Mouse (Mus musculus): Measurements from ENCODE around the gene Depp1. TPM values are rescaled to one million over a fixed set of nuclear protein-coding genes. Genes with fewer than 3 reads are reported as not detected.

The Depp1 gene
- 4.9 and 6.0 TPM in 2 replicates for polyA plus RNA-seq (2012; rRNA removed)

DNA sequence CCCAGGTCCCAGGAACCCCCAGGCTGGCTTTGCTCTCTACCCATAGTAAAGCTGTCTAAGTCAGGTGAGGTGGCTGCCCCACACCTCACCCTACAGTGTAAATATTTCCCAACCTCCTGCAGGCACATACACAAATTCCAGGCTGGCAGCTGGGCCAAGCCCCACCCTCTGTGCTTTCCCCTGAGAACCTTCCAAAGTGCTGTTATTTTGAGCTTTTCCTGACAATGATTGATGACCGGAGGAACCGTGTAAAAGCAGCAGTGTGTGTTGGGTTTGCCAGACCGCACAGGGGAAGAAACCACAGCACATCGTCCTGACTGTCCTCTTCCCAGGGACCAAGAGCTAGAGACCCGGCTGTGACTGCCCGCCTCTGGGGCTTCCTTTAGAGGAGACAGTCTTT, at the start of gene Depp1:
Depp1 (plus strand) TSS at position 204 of the 400 bp plus-strand sequence.

DNA sequence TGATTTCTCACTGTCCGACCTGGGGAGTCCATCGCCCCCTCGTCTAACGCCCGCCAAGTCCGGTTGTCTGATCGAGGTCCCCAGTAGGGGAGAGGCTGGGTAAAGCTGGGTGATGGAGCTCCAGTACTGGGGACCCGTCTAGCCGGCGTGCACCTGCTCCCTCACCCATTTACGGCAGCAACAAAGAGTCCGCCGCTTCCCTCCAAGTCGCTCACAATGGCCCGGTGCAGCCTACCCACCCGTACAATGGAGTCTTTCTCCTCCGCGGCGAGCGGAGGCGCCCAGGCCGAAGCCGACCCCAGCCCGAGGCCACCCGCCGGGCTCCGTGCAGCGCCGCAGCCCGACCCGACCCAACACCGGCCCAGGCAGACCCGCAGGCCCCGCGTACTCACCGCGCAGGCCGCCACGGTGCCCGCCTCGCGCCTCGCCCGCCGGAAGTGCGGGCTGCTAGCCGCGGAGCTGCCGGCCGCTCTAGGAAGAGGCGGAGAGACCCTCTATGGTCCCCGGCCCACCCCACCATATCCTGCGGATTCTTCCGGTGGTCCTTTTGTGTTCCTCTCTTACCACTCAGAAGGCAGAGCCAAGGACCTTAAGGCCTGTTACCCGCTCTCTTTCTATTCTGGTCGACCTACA, 21.8 kb upstream of the Depp1 start, which contains the start of gene Zfp422:
Zfp422 (minus strand) TSS at position 461 of the 633 bp plus-strand sequence.

DNA sequence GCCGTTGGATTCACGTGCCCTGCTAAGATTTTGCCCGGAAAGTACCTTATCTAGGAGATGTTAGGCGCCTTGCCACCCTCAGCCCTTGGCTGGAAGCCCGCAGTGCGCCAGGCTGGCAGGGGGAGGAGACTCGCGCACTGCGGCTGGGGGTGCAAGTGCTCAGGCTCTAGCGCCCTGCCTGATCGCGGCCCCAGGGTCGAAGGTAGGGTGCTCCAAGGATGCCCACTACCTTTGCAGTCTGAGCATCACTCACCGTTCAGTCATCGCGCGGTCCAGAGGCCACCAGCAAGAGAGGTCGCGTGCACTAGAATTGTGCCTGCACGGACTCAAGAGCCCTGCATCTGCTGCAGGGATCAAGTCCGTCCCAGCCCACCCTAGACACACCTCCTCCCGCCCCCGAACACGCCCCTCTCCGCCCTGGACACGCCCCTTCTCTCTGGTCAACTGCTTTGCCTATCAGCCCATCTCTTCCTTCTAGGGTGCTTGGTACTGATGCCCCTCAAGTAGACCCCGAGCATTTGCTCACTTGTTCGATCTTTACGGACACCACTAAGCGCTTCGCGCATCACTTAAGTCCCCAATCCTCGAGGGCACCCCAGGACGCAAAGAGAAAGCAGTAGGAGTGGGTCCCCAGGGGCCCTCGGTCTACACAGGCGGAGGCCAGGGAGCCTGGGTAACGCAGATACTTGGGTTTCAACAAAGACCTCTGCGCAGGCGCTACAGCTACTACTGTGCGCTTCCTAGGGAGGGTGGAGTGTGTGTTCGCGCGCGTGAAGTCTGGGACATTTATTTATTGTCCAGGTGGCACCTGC, 23.3 kb downstream of the Depp1 start, which contains the start of gene Rassf4:
Rassf4 (minus strand) TSS at position 482 of the 812 bp plus-strand sequence.

Other genes with a start within 250 kb of the Depp1 start
- gene Alox5, start 189.4 kb upstream of the Depp1 start, polyA plus RNA-seq (2012; rRNA removed): 3.3 and 4.0 TPM in 2 replicates
- gene Olfr211, start 161.5 kb upstream of the Depp1 start, polyA plus RNA-seq (2012; rRNA removed): not detected in 2 replicates
- gene Olfr212, start 144.1 kb upstream of the Depp1 start, polyA plus RNA-seq (2012; rRNA removed): not detected in 2 replicates
- gene Olfr213, start 112.2 kb upstream of the Depp1 start, polyA plus RNA-seq (2012; rRNA removed): not detected in 2 replicates
- gene Gm5580, start 99.5 kb upstream of the Depp1 start, polyA plus RNA-seq (2012; rRNA removed): not detected in 2 replicates
- not detected in 2 replicates for gene Olfr214, start 96.4 kb upstream of the Depp1 start, polyA plus RNA-seq (2012; rRNA removed)
- not detected in 2 replicates for gene Olfr215, start 66.4 kb upstream of the Depp1 start, polyA plus RNA-seq (2012; rRNA removed)
- gene Zfp422, start 21.6 kb upstream of the Depp1 start, polyA plus RNA-seq (2012; rRNA removed): 5.2 and 8.7 TPM in 2 replicates
- 6.1 and 7.4 TPM in 2 replicates for gene Rassf4, start 23.3 kb downstream of the Depp1 start, polyA plus RNA-seq (2012; rRNA removed)
- 0.01 TPM in 1 of 2 replicates, not detected in the other for gene Tmem72, start 66.3 kb downstream of the Depp1 start, polyA plus RNA-seq (2012; rRNA removed)